Mouse (Mus musculus): Measurements from ENCODE around the gene Gm44790.
"Not testable (repeated sequence)": the region's sequence is repeated elsewhere in the genome, so short reads cannot be mapped to it uniquely, and the experiment has no call there.

The Gm44790 gene

GRCm38 (mm10) chr6:86426358-86426757, at the start of gene Gm44790:
Gene Gm44790 (plus strand): TSS chr6:86426658.
- no peak for DNase-seq (ENCODE audit: low spot score)

- DNase-seq (ENCODE audit: low spot score), result no peak
Observed at GRCm38 (mm10) chr6:86378341-86378740, 48.1 kb upstream of the Gm44790 start.

GRCm38 (mm10) chr6:86380112-86380511, 46.3 kb upstream of the Gm44790 start:
- DNase-seq (ENCODE audit: low spot score), result not testable (repeated sequence)

GRCm38 (mm10) chr6:86382551-86382950, 43.9 kb upstream of the Gm44790 start:
- DNase-seq (ENCODE audit: low spot score), result no peak

- no peak for DNase-seq (ENCODE audit: low spot score)
Observed at GRCm38 (mm10) chr6:86383370-86383769, 43.1 kb upstream of the Gm44790 start.

GRCm38 (mm10) chr6:86384692-86385091, 41.8 kb upstream of the Gm44790 start:
- peak; percentile 63 for DNase-seq (ENCODE audit: low spot score)

- peak; percentile 69 for DNase-seq (ENCODE audit: low spot score)
Observed at GRCm38 (mm10) chr6:86385362-86386104, 40.9 kb upstream of the Gm44790 start.

GRCm38 (mm10) chr6:86387313-86387712, 39.1 kb upstream of the Gm44790 start:
- peak; percentile 55 for DNase-seq (ENCODE audit: low spot score)

- peak; percentile 73 for DNase-seq (ENCODE audit: low spot score)
Observed at GRCm38 (mm10) chr6:86388461-86388860, 38.0 kb upstream of the Gm44790 start.

GRCm38 (mm10) chr6:86391326-86391725, 35.1 kb upstream of the Gm44790 start:
- no peak for DNase-seq (ENCODE audit: low spot score)

- no peak for DNase-seq (ENCODE audit: low spot score)
Observed at GRCm38 (mm10) chr6:86393187-86393586, 33.3 kb upstream of the Gm44790 start.

- DNase-seq (ENCODE audit: low spot score), result no peak
Observed at GRCm38 (mm10) chr6:86394078-86394720, 32.3 kb upstream of the Gm44790 start.

GRCm38 (mm10) chr6:86395021-86395420, 31.4 kb upstream of the Gm44790 start:
- DNase-seq (ENCODE audit: low spot score), result no peak

- no peak for DNase-seq (ENCODE audit: low spot score)
Observed at GRCm38 (mm10) chr6:86395969-86396368, 30.5 kb upstream of the Gm44790 start.

GRCm38 (mm10) chr6:86396581-86397256, 29.7 kb upstream of the Gm44790 start, which contains the start of gene Pcyox1:
Gene Pcyox1 (minus strand): TSS chr6:86397154.
- DNase-seq (ENCODE audit: low spot score), result peak; percentile 92

GRCm38 (mm10) chr6:86397257-86397980, 29.0 kb upstream of the Gm44790 start:
- DNase-seq (ENCODE audit: low spot score), result no peak

- DNase-seq (ENCODE audit: low spot score), result no peak
Observed at GRCm38 (mm10) chr6:86398986-86399385, 27.5 kb upstream of the Gm44790 start.

- DNase-seq (ENCODE audit: low spot score), result no peak
Observed at GRCm38 (mm10) chr6:86399995-86400394, 26.5 kb upstream of the Gm44790 start.

GRCm38 (mm10) chr6:86400972-86401371, 25.5 kb upstream of the Gm44790 start:
- peak; percentile 80 for DNase-seq (ENCODE audit: low spot score)

GRCm38 (mm10) chr6:86402681-86403607, 23.5 kb upstream of the Gm44790 start:
- no peak for DNase-seq (ENCODE audit: low spot score)

- no peak for DNase-seq (ENCODE audit: low spot score)
Observed at GRCm38 (mm10) chr6:86403728-86404099, 22.7 kb upstream of the Gm44790 start.
